Mouse (Mus musculus) heart, adult 2 months (tissue): Measurements from ENCODE around the gene D430019H16Rik.
A peak's percentile ranks its signal among the peaks of the same experiment; 100 is the strongest.

Experiments used
- CTCF ChIP-seq: fragments of 200-600 bp; IDR thresholded peaks from 2 replicates; pipeline ENCODE4 v1.8.1; 2022; ENCODE audit warnings: antibody characterized with exemption, mild to moderate bottlenecking, moderate library complexity
- POLR2A ChIP-seq: fragments of 200-500 bp; IDR thresholded peaks from 2 replicates; pipeline ENCODE4 v1.6.1; 2011; ENCODE audit warnings: mild to moderate bottlenecking, low read depth, low read length, control low read depth; ENCODE audit not compliant: insufficient read depth

GRCm38 (mm10) chr12:105431872-105432271 is 21.8 kb upstream of the D430019H16Rik start:
- TF ChIP-seq POLR2A = no peak
- TF ChIP-seq CTCF = peak; percentile 49
